Mouse (Mus musculus) CD4-positive naive resting alpha-beta T cell, adult 76 days (primary cell): ENCODE results near the gene Cttnbp2nl. TPM values are rescaled to one million over a fixed set of nuclear protein-coding genes. Genes with fewer than 3 reads are reported as not detected.

ENCODE experiments used
- total RNA-seq: library from RNA; stranded (reverse); gene quantifications from one replicate; pipeline ENCODE4 v1.2.4, GENCODE M21; 2023

The Cttnbp2nl gene
- 0.50 TPM for total RNA-seq

DNA sequence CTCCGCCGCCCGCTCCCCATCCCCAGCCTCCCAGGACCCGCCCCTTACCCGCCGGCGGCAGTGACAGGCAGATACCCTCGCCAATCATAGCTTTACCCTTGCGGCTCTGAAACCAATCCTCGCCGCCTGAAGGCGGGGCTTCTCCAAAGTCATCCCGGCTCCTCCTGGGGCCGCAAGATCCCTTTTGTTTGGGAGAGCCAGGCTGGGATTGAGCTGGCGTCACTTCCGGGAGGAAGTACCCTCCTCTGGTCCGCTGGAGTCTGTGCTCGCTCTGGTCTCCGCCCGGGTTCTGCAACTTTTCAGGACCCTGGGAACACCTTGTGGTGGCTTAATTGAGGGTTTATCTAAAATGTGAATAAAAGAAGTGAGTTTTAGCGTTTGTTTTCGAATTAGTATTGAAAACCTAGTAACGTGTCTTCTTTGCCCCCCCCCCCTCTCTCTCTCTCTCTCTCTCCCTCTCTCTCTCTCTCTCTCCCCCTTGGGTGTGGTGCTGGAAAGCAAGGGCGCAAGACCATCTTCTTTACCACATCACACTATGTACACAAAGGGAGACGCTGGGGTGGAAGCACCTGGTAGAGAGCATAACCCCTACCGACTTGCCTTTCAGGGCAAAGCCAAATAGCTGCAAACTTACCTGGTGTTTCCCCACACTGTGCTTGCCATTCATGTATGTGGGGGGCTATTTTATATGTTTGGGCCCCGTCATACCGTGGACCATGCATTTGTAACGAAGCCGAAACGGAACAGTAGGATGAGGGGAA is at the start of gene Cttnbp2nl:
Gene Cttnbp2nl, minus strand, starts transcription at position 210 of the 761 bp plus-strand sequence.

GRCm38 (mm10) chr3:105066544-105066943 is 13.6 kb upstream of the Cttnbp2nl start, which contains the start of gene 4930564D02Rik:
Gene 4930564D02Rik, plus strand, starts transcription at chr3:105066844.

DNA sequence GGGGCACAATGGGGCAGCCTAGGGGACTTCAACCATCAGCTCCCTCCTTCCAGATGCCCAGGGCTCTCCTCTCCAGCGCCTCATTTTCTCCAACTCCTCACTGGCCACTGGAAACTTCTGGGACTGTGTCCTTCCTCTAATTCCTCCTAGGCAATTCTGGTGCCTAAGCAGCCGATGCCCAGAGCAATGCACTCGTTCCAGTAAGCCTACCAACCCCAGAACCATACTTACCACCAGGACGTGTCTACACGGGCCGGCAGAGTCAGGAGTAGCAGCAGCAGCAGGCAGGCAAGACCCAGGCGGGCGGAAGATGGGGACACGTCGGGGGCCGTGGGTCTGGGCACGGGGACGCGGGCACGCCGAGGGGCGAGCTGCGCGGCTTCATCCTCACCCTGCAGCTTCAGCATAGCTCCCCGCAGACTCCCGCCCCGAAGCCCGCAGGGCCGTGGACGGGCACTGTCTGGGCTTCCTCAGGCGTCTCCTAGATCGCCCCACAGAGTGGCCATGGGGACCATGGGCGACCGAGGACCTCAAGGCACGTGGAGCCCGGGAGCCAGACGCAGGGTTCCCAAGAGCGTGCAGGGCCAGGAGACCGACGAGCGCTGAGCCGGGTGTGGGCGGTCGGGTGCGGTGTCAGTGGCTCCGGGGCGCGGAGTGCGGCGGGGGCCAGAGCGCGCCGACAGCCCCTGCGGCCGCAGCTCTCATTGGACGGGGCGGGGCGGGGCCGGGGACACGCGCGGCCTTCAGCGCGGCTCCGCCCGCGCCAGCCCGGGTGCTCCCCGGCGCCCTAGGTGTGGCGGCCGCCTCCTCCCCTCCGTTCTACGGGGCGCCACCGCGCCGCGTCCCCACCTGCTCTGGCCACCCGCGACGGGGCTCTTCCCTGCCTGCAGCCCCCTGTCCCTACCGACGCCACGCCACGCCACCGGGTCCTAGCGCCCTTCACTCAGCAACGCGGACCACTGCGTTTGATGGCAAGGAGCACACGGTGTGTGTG is 91.6 kb downstream of the Cttnbp2nl start, which contains the start of gene Wnt2b:
Gene Wnt2b, minus strand, starts transcription at position 856 of the 994 bp plus-strand sequence.

Other genes with a start within 250 kb of the Cttnbp2nl start
- 36.3 TPM for gene Mov10, start 234.6 kb downstream of the Cttnbp2nl start, total RNA-seq
- gene St7l, start 189.1 kb downstream of the Cttnbp2nl start, total RNA-seq = 26.5 TPM
- 162 TPM for gene Capza1, start 188.6 kb downstream of the Cttnbp2nl start, total RNA-seq
- not detected for gene Wnt2b, start 91.2 kb downstream of the Cttnbp2nl start, total RNA-seq
- gene 4930564D02Rik, start 13.7 kb upstream of the Cttnbp2nl start, total RNA-seq = not detected